Mouse (Mus musculus) heart, adult 2 months (tissue): ENCODE data around the gene Pom121l2.

Experiments
- CTCF ChIP-seq: fragments of 200-600 bp; IDR thresholded peaks from 2 replicates; pipeline ENCODE4 v1.8.1; 2022; ENCODE audit warnings: antibody characterized with exemption, mild to moderate bottlenecking, moderate library complexity
- EP300 ChIP-seq: fragments of 200-500 bp; IDR thresholded peaks from 2 replicates; pipeline ENCODE4 v1.6.1; 2011; ENCODE audit warnings: low read depth, low read length, control low read depth; ENCODE audit not compliant: insufficient read depth
- POLR2A ChIP-seq: fragments of 200-500 bp; IDR thresholded peaks from 2 replicates; pipeline ENCODE4 v1.6.1; 2011; ENCODE audit warnings: mild to moderate bottlenecking, low read depth, low read length, control low read depth; ENCODE audit not compliant: insufficient read depth

- TF ChIP-seq CTCF, result no peak
- no peak for TF ChIP-seq POLR2A
- TF ChIP-seq EP300, result no peak
Measured at GRCm38 (mm10) chr13:21984486-21984885, 3.5 kb downstream of the Pom121l2 start.
